Mouse (Mus musculus): ENCODE results near the gene AW011738.

Gene AW011738

DNA sequence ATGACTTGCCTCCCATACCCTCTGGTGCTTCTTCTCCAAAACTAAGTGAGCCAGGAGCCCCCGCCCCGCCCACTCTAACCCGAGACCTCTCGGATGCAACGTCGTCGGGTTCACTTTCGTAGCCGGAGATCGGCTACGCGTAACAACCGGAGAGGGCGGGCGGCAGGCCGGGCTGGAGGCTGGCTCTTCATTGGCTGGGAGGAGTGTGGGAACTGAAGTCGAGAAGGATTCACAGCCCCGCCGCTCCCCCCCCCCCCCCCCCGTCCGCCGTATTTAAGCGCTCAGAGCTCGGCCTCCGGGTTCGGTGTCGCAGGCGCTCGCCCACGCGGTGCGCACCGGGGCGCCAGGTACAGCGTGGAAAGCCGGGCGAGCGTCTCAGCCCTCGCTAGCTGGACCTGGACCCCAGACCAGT, at the start of gene AW011738:
Gene AW011738, plus strand, starts transcription at position 304 of the 412 bp plus-strand sequence.
- peak; percentile 82 to 88 for DNase-seq

DNA sequence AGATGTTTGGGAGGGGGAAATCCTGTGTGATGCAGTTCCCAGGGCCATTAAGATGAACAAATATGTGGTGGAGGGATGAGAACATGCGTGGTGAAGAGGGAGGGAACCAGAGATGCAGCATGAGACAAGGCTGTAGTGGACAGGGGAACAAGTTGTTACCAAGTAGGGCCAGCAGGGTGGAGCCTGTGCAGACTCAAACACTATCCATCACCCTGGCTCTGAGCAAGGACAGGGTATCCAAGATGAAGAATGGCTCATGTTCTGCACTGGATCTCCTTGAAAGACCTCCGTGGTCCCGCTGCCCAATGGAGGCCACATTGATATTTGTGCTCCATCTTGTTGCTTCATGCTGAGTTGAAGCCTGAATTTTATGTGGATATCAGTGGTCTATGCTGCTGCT, 48.3 kb upstream of the AW011738 start:
- no peak for DNase-seq

- no peak for DNase-seq
Measured at GRCm38 (mm10) chr4:156166477-156166876, 36.6 kb upstream of the AW011738 start.

GRCm38 (mm10) chr4:156168611-156169010, 34.5 kb upstream of the AW011738 start:
- DNase-seq: no peak

DNA sequence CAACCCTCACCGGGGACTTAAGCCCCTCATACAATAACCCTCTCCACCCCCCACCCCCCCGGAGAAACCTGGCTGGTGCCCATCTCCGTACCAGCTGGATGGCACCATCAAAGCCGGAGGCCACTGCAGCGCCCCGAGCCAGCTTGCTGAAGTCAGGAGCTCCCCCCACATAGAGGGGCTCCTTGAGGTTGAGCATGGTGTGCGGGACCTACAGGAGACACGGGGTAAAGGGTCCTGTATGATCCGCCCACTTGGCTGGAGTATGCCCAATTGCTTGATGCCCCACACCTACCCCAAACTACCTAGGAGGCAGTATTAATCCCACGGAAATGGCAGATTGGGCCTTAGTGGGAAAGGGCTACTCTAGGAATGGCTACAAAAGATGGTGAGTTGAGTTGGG, 34.0 kb upstream of the AW011738 start:
- DNase-seq: no peak

- no peak for DNase-seq
Measured at GRCm38 (mm10) chr4:156171828-156172227, 31.3 kb upstream of the AW011738 start.

DNA sequence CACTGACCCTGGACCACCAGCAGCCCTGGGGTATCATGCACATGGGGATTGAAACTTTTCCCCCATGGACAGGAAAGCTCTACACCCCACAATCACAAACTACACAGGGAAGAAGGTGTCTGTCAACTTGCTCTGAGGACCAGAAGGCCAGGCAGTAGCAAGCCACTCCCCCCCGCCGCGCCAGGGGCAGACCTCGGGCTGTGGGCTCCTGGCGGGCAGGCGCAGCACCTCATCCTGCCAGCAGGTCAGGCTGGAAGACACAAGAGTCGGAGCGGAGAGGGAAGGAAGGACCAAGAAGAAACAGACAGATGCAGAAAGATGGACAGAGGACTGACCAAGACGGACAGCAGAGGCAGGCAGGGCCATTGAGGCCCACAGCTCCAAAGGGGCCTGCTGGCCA, 25.5 kb upstream of the AW011738 start:
- DNase-seq: no peak

GRCm38 (mm10) chr4:156183747-156184146, 19.4 kb upstream of the AW011738 start:
- no peak for DNase-seq

- DNase-seq: no peak
Measured at GRCm38 (mm10) chr4:156184291-156184954, 18.7 kb upstream of the AW011738 start.

GRCm38 (mm10) chr4:156185456-156185949, 17.6 kb upstream of the AW011738 start:
- no peak for DNase-seq

GRCm38 (mm10) chr4:156185950-156186850, 16.9 kb upstream of the AW011738 start:
- DNase-seq: no peak

DNA sequence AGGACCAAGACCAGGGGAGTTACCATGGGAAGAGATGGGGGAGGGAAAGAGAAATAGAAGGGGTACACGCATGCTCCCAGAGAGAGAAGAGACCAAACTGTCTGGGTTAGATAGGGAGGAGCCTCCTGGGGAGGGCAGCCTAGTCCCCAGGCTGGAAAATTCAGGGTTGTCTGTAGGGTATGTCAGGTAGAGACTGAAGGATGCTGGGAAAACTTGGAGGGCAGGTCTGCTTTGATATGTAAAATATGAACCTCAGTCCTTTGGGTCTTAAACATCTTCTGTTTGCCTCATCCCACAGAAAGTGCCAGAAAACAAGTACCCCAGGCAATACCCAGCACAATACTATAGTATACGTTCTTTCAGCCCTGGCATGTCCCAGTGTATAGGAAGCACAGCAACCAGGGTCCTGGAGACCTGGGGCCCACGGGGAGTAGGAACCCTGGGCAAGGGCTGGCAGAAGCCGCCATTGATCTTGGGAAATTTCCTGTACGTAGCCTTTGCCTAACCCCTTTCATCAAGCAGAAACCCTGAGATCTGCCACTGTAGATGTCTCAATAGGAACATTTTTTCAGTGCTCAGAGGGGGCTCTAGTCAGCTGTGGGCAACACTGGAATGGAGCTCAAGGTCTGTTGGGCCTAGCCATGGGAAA, 14.8 kb upstream of the AW011738 start:
- DNase-seq: no peak

GRCm38 (mm10) chr4:156188811-156189323, 14.2 kb upstream of the AW011738 start:
- DNase-seq: peak; percentile 46 to 65

DNA sequence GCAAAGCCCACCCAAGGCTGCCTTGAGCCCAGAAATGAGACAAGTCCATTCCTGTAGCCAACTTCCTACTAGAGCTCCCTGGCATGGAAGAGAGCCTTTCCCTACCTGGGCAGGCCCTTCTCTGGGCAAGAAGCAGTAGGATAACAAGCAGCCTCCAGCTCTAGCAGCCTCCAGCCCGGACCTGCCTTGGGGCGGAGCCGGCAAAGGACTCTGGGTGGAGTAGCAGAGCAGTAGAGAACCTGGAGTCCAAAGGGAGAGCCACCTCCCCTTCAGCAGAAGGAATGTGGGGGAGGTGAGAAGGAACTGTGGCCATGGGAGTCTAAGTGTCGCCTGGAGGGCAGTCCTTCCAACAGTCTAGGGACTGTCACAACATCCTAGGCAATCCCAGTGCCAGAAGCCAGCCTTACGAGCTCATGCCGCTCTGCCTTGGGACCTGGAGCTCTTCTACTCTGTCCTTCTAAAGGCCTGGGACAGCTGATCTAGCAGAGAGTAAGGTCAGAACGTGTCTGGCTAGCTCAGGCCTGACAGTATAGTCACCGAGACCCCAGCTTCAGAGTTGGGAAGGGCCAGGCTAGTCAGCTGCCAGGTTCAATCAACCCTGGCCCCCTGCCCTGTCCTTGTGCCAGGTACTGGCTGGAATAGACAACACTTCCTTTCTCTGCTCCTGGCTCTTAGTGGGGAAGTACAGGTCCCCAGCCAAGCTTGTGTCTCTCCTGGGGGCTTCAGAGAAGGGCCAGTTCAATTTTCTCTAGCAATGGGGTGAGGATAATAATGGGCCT, 10.5 kb upstream of the AW011738 start:
- peak; percentile 88 to 92 for DNase-seq

DNA sequence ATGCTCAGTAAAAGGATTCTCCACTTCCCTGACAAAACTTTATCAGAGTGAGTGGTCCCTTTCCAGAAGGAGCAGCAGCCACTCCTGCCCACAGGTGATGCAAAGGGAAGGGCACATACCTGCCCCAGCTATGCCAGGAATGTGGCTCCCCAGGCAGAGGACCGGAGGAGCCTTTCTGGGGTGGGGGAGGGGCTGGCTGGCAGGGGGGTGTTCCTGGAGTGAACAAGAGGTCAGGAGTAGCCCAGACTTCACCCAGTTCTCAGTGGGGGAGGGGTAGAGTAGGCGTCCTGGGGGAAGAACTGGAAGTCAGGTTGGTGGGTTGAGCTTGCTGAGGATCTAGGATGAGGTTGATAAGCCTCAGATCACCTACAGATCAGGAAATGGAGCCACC, 9.9 kb upstream of the AW011738 start:
- DNase-seq: peak; percentile 74 to 85

DNA sequence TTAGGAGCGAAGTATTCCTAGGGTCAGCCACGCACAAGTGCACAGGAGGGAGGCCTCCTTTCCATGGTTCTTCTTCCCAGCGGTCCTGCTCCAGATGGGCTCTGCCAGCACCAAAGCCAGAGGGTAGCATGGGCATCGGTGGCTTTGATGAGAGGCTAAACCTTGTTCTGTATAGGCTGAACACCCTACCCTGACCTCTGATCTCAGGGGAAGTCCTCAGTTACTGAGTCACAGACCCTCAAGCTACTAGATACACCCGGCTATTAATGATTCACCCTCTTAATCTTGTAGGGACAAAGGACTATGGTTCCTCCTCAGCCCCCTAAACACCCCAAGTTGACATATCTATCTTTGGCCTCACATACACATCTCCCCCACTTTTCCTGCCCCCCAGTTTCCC, 9.2 kb upstream of the AW011738 start:
- DNase-seq: no peak

- DNase-seq: no peak
Measured at GRCm38 (mm10) chr4:156194346-156194745, 8.8 kb upstream of the AW011738 start.

DNA sequence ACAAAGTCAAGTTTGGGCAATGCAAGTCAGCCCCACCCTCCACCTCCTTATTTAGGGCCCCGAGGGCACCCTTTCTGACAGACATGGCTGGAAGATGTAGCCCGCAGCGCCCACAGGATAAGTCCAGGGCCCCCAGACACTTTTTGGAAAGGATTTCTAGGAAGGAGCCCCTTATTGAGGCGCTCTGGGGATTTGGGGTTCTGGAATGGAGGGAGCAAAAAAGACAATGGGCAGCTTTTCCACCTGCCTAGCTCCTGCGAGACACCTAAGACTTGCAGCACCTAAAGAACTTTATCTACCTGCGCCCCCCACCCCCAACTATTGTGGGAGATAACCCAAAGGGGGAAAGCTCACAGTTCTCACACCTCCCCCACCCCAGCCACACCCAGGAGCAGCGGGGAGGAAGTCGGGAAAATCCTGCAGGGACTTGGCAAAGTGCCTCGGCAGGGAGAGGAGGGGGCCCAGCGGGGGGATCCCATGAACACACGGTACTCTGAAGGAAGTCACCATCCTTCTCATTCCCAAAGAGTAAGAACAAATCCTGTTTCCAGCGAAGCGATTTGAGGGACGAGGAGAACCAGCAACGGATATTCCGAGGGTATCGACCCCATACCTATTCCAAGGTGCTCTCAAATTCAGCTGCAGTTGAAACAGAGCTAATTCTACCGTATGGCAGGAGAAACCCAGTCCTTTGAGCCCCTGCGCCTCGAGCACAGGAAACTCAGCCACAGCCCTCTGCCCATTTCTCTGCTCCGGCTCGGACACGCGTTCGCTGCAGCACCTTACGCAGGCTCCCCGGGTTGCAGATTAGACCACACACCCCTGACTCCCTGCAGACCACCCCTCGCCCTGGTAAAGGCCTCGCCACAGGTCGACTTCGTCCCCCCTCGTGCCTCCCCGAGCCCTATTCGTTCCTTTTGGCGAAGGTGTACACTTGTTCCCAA, 6.9 kb upstream of the AW011738 start:
- peak; percentile 64 to 76 for DNase-seq

DNA sequence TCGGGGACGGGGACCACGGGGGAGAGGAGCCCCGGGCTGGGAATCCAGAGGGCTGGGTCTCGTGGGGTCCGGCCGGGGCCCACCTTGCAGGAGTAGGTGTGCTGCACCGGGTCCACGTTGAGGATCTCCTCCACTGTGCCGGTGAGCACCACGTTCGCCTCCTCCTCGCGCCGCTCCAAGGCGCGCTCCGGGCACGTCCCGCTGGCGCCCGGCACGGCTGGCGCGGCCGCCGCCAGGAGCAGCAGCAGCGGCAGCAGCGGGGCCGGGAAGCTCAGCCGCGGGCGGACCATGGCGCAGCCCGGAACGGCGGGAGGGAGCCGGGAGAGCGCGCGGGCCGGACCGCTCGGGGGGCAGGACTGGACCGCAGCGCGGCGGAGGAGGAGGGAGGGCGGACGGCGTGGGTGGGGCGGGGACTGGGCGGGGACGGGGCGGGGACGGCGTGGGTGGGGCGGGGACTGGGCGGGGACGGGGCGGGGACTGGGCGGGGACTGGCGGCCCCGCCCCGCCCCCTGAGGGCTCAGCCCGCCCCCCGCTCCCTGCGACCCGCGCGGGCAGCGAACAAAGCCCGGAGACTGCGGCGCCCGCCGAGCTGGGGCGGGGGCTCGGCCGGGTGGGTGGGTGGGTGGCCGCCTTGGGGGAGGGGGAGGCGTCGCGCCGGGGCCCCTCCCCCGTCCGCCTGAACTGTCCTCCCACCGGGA, 5.8 kb upstream of the AW011738 start, which contains the start of gene Agrn:
Gene Agrn, minus strand, starts transcription at position 358 of the 698 bp plus-strand sequence.
- DNase-seq: peak; percentile 71 to 77

DNA sequence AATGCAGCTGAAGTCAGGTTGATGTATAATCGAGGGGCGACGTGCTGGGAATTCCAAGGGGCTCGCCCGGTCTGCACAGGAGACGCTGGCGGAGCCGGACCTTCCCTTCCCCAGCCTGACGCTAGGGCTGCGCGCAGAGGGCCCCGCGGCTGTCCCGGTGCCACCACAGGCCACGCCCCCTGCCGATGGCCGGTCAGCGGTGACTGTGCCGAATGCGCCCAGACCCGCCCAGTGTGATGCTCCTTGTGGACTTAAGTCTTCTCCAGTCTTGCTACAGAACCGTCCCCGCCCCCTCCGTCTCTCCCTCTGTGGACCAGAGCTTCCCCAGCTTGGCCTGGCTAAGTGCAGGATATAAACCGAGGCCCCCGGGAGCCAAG, 5.3 kb upstream of the AW011738 start:
- DNase-seq: peak; percentile 90 to 94

All from lung, adult 18-20 months (tissue).